Mouse (Mus musculus): ENCODE results near the gene Gm9844. TPM values are rescaled to one million over a fixed set of nuclear protein-coding genes. Genes with fewer than 3 reads are reported as not detected.
"Not testable (repeated sequence)": the region's sequence is repeated elsewhere in the genome, so short reads cannot be mapped to it uniquely, and the experiment has no call there.

The Gm9844 gene
- polyA plus RNA-seq, 1 experiment from 2014 or later = 15.8 TPM

DNA sequence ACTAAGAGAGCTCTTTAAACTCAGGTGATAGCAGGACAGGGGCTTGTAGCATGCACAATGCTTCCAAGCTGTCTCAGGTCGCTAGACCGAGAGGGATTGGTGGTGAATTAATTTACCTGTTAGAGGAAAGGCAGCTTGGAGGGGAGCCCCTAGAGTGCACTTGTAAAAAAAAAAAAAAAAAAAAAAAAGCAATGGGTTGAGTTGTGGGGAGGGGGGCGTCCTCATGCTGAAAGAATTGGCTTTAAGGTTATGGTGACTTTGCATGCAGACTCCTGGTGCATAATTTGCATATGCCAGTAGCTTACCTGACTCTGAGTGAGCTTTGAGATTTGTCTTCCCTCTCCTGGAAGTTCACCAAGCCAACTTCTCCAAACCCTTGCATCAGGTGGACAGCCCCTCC lies 21.7 kb upstream of the Gm9844 start:
- 51% methylated on average over 3 of the region's 3 CpGs for WGBS
- no peak overlapping the region for H3K4me2 ChIP-seq (replicated peaks; ENCODE audit: low read depth)
- ATAC-seq (ENCODE audit: low FRiP score, low TSS enrichment) (no peak), DNase-seq (ENCODE audit: low spot score) (no peak)
- no peaks in the 10 kb centered on the region for H3K4me1 ChIP-seq (replicated peaks; ENCODE audit: control insufficient read depth, insufficient read depth)
- H3K4me3 ChIP-seq (ENCODE audit: low read depth, low read length) = no peak overlapping the region
- no peaks in the 10 kb centered on the region for H3K27me3 ChIP-seq (ENCODE audit: control insufficient read depth, insufficient read depth, low read length)
- no peaks in the 10 kb centered on the region for H3K9me3 ChIP-seq (ENCODE audit: control insufficient read depth, low read length)
- H3K36me3 ChIP-seq (ENCODE audit: control insufficient read depth, insufficient read depth, low read length) = no peaks in the 10 kb centered on the region
- no peak overlapping the region for H3K9ac ChIP-seq (ENCODE audit: low read length)
- TF ChIP-seq EP300 (optimal IDR thresholded peaks at IDR 0.05) = no peak
- TF ChIP-seq CTCF (IDR thresholded peaks at IDR 0.05; ENCODE audit: low read depth) = no peak
- H3K27ac ChIP-seq (replicated peaks) = no peak overlapping the region

DNA sequence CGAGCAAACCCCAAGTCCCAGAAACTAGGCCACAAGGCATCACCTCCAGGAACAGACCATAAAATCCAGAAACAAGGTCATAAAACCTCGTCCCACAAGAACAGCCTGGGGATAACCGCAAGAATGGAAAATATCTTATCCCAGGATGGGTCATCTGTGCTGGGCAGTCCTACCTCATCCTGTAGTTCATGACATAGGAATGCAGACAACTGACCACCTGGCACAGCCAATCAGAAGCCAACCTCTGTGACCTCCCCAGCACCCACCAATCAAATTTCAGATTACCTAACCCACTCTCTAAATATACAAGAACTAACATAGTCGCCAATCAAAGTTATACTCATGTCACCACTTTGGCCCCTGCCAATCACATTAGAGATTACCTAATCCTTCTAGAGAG lies 21.0 kb upstream of the Gm9844 start:
- no peak overlapping the region for H3K27ac ChIP-seq (replicated peaks)
- no peak overlapping the region for H3K9ac ChIP-seq (ENCODE audit: low read length)
- H3K9me3 ChIP-seq (ENCODE audit: control insufficient read depth, low read length) = no peaks in the 10 kb centered on the region
- TF ChIP-seq CTCF (IDR thresholded peaks at IDR 0.05; ENCODE audit: low read depth) (no peak), EP300 (optimal IDR thresholded peaks at IDR 0.05) (no peak)
- no peaks in the 10 kb centered on the region for H3K4me1 ChIP-seq (replicated peaks; ENCODE audit: control insufficient read depth, insufficient read depth)
- H3K27me3 ChIP-seq (ENCODE audit: control insufficient read depth, insufficient read depth, low read length) = no peaks in the 10 kb centered on the region
- 77% methylated on average over 4 of the region's 4 CpGs for WGBS
- no peaks in the 10 kb centered on the region for H3K36me3 ChIP-seq (ENCODE audit: control insufficient read depth, insufficient read depth, low read length)
- no peak overlapping the region for H3K4me2 ChIP-seq (replicated peaks; ENCODE audit: low read depth)
- ATAC-seq (ENCODE audit: low FRiP score, low TSS enrichment) = no peak
- H3K4me3 ChIP-seq (ENCODE audit: low read depth, low read length) = no peak overlapping the region
- no peak for DNase-seq (ENCODE audit: low spot score)

GRCm38 (mm10) chr7:24844144-24844543 lies 17.9 kb upstream of the Gm9844 start:
- Histone ChIP-seq H3K4me3 (ENCODE audit: low read depth, low read length) (no peak overlapping the region), H3K27ac (replicated peaks) (no peak overlapping the region), H3K27me3 (ENCODE audit: control insufficient read depth, insufficient read depth, low read length) (no peaks in the 10 kb centered on the region), H3K36me3 (ENCODE audit: control insufficient read depth, insufficient read depth, low read length) (no peaks in the 10 kb centered on the region), H3K9me3 (ENCODE audit: control insufficient read depth, low read length) (no peaks in the 10 kb centered on the region), H3K9ac (ENCODE audit: low read length) (no peak overlapping the region), H3K4me1 (replicated peaks; ENCODE audit: control insufficient read depth, insufficient read depth) (no peaks in the 10 kb centered on the region), H3K4me2 (replicated peaks; ENCODE audit: low read depth) (no peak overlapping the region)
- DNase-seq (ENCODE audit: low spot score) (no peak), ATAC-seq (ENCODE audit: low FRiP score, low TSS enrichment) (no peak)
- no peak for TF ChIP-seq EP300 (optimal IDR thresholded peaks at IDR 0.05)
- TF ChIP-seq CTCF (IDR thresholded peaks at IDR 0.05; ENCODE audit: low read depth) = no peak
- 31% methylated on average over 5 of the region's 5 CpGs for WGBS

DNA sequence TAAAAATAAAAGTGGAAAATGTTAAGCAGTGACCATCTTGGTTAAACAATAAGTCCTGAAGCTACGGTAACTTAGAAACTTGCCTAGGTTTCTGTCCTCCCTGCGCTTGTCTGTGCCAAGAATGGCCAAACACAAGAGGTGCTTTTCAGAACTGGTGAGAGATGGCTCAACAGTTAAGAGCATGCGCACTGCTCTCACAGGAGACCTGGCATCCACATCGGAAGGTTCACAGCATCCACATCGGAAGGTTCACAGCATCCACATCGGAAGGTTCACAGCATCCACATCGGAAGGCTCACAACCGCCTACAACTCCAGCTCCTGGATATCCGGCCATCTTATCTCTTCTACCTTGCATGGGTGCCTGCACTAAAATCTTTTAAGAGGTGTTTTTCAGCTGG lies 16.8 kb upstream of the Gm9844 start:
- Histone ChIP-seq H3K9ac (ENCODE audit: low read length) (no peak overlapping the region), H3K4me1 (replicated peaks; ENCODE audit: control insufficient read depth, insufficient read depth) (no peaks in the 10 kb centered on the region), H3K36me3 (ENCODE audit: control insufficient read depth, insufficient read depth, low read length) (no peaks in the 10 kb centered on the region), H3K4me2 (replicated peaks; ENCODE audit: low read depth) (no peak overlapping the region), H3K9me3 (ENCODE audit: control insufficient read depth, low read length) (no peaks in the 10 kb centered on the region), H3K27me3 (ENCODE audit: control insufficient read depth, insufficient read depth, low read length) (no peaks in the 10 kb centered on the region), H3K27ac (replicated peaks) (no peak overlapping the region), H3K4me3 (ENCODE audit: low read depth, low read length) (no peak overlapping the region)
- ATAC-seq (ENCODE audit: low FRiP score, low TSS enrichment) = no peak
- TF ChIP-seq EP300 (optimal IDR thresholded peaks at IDR 0.05) (no peak), CTCF (IDR thresholded peaks at IDR 0.05; ENCODE audit: low read depth) (no peak)
- WGBS = 84% methylated on average over 9 of the region's 9 CpGs
- DNase-seq (ENCODE audit: low spot score) = no peak

DNA sequence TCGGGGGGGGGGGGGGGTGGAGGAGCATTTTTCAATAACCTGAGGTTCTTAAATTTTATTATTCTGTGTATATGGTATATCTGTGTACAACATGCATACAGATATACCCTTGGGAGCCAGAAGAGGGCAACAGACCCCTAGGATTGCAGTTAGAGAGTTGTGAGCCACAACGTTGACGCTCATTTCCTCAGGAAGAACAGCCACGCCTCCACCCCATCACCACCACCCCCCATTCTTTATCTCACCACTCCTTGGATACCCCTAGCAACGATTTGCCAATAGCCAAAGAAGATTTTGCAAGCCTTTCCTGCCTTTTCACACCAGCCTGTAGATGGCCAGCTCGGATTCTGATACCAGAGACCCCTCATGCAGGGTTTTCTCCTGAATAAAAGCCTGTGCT lies 16.3 kb upstream of the Gm9844 start:
- no peak overlapping the region for H3K4me2 ChIP-seq (replicated peaks; ENCODE audit: low read depth)
- ATAC-seq (ENCODE audit: low FRiP score, low TSS enrichment) (no peak), DNase-seq (ENCODE audit: low spot score) (no peak)
- H3K9ac ChIP-seq (ENCODE audit: low read length) = no peak overlapping the region
- H3K4me1 ChIP-seq (replicated peaks; ENCODE audit: control insufficient read depth, insufficient read depth) = no peaks in the 10 kb centered on the region
- H3K36me3 ChIP-seq (ENCODE audit: control insufficient read depth, insufficient read depth, low read length) = no peaks in the 10 kb centered on the region
- 5% methylated on average over 6 of the region's 6 CpGs for WGBS
- H3K9me3 ChIP-seq (ENCODE audit: control insufficient read depth, low read length) = no peaks in the 10 kb centered on the region
- no peak overlapping the region for H3K4me3 ChIP-seq (ENCODE audit: low read depth, low read length)
- H3K27me3 ChIP-seq (ENCODE audit: control insufficient read depth, insufficient read depth, low read length) = no peaks in the 10 kb centered on the region
- no peak overlapping the region for H3K27ac ChIP-seq (replicated peaks)
- TF ChIP-seq CTCF (IDR thresholded peaks at IDR 0.05; ENCODE audit: low read depth) = peak; percentile 55
- TF ChIP-seq EP300 (optimal IDR thresholded peaks at IDR 0.05) = no peak

- H3K9me3 ChIP-seq (ENCODE audit: control insufficient read depth, low read length); H3K27ac ChIP-seq (replicated peaks); H3K9ac ChIP-seq (ENCODE audit: low read length); H3K4me2 ChIP-seq (replicated peaks; ENCODE audit: low read depth); H3K27me3 ChIP-seq (ENCODE audit: control insufficient read depth, insufficient read depth, low read length); DNase-seq (ENCODE audit: low spot score); ATAC-seq (ENCODE audit: low FRiP score, low TSS enrichment); H3K4me3 ChIP-seq (ENCODE audit: low read depth, low read length); H3K36me3 ChIP-seq (ENCODE audit: control insufficient read depth, insufficient read depth, low read length); H3K4me1 ChIP-seq (replicated peaks; ENCODE audit: control insufficient read depth, insufficient read depth): not testable (repeated sequence)
- 16% methylated on average over 2 of the region's 2 CpGs for WGBS
These were observed 15.4 kb upstream of the Gm9844 start for GRCm38 (mm10) chr7:24846576-24846975.

All from stomach, postnatal 0 days (tissue).